Mouse (Mus musculus) liver, embryonic 16.5 days (tissue): ENCODE measurements around the gene Flad1. TPM values are rescaled to one million over a fixed set of nuclear protein-coding genes. Genes with fewer than 3 reads are reported as not detected.

ENCODE experiments used
- ATAC-seq: fragments of 200-750 bp; cut with Nextera tagmentation; 2 replicates; pipeline ENCODE4 v1.8.0; 2017; ENCODE audit warnings: low read depth, mild to moderate bottlenecking, moderate number of reproducible peaks, moderate library complexity
- H3K27ac ChIP-seq: fragments of 300-500 bp; sonication (generic); 2 replicates; pipeline ENCODE4 v1.5.1; 2014; ENCODE audit warnings: mild to moderate bottlenecking, low read length
- H3K27me3 ChIP-seq: fragments of 300-500 bp; sonication (generic); 2 replicates; pipeline ENCODE4 v1.6.1; 2014; ENCODE audit warnings: low read depth, low read length, mixed read lengths; ENCODE audit not compliant: control insufficient read depth, insufficient read depth
- H3K36me3 ChIP-seq: fragments of 300-500 bp; sonication (generic); 2 replicates; pipeline ENCODE4 v1.6.1; 2014; ENCODE audit warnings: mild to moderate bottlenecking; ENCODE audit not compliant: control insufficient read depth, insufficient read depth
- H3K4me1 ChIP-seq: fragments of 300-500 bp; sonication (generic); 2 replicates; pipeline ENCODE4 v1.6.1; 2014; ENCODE audit warnings: low read depth, low read length, mixed read lengths; ENCODE audit not compliant: control insufficient read depth
- H3K4me2 ChIP-seq: fragments of 300-500 bp; sonication (generic); 2 replicates; pipeline ENCODE4 v1.6.1; 2014; ENCODE audit warnings: low read depth, low read length, mixed read lengths
- H3K4me3 ChIP-seq: fragments of 300-500 bp; sonication (generic); 2 replicates; pipeline ENCODE4 v1.5.1; 2014; ENCODE audit warnings: low read depth, mild to moderate bottlenecking, low read length
- H3K9ac ChIP-seq: fragments of 300-500 bp; sonication (generic); 2 replicates; pipeline ENCODE4 v1.6.1; 2014; ENCODE audit warnings: low read depth, low read length
- H3K9me3 ChIP-seq: fragments of 300-500 bp; sonication (generic); replicated peaks from 2 replicates; pipeline ENCODE4 v1.6.1; 2016; ENCODE audit warnings: low read length; ENCODE audit not compliant: control insufficient read depth
- WGBS: fragments of 180-500 bp; shearing (Covaris S2); extraction: QIAGEN DNeasy Blood & Tissue Kit; methylation state at CpG from one replicate; pipeline ENCODE4 v1.1.7; 2014; ENCODE audit not compliant: insufficient replicate concordance; 5-methylcytosine and 5-hydroxymethylcytosine counted together
- polyA plus RNA-seq: library from polyadenylated mRNA; unstranded; fragments of >200 nt; fragmentation: Nextera tagmentation; extraction: Ambion mirVana; gene quantifications from 2 replicates; pipeline ENCODE4 v1.2.1, GENCODE M21; 2015

Gene Flad1
- polyA plus RNA-seq, 1 experiment from 2014 or later = 14.9 TPM

DNA sequence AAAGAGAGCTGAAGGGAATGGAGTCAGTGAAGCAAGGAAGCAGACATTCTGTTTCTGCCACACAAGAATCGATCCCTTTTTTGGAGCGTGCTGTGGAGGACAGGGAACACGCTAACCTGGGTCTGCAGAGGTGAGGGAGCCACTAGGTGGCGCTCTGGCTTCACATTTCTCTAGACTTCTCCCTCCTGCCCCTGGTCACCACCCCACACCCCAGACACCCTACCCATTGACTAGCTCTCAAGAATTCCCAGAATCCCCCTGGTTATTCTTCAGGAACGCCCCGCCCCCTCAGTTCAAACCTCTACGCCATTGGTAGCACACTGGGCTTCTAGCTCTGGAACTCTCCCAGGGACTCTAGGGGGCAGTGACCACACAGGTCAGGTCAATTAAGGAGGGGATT is 37.9 kb upstream of the Flad1 start:
- Histone ChIP-seq H3K4me2 (peak overlapping the region; percentile 30), H3K27me3 (no peaks in the 10 kb centered on the region), H3K4me1 (peaks cover 14% of the 10 kb centered on the region), H3K27ac (no peak overlapping the region; the same call in 1 of the 2 replicates), H3K36me3 (no peaks in the 10 kb centered on the region), H3K9ac (peak overlapping the region; percentile 21; the same call in 1 of the 2 replicates), H3K4me3 (0 out of 2 replicates have a peak overlapping the region, but pooled peaks have one; percentile 14), H3K9me3 (no peaks in the 10 kb centered on the region)
- 13% methylated on average over 7 of the region's 7 CpGs for WGBS
- peak; percentile 68 for ATAC-seq

DNA sequence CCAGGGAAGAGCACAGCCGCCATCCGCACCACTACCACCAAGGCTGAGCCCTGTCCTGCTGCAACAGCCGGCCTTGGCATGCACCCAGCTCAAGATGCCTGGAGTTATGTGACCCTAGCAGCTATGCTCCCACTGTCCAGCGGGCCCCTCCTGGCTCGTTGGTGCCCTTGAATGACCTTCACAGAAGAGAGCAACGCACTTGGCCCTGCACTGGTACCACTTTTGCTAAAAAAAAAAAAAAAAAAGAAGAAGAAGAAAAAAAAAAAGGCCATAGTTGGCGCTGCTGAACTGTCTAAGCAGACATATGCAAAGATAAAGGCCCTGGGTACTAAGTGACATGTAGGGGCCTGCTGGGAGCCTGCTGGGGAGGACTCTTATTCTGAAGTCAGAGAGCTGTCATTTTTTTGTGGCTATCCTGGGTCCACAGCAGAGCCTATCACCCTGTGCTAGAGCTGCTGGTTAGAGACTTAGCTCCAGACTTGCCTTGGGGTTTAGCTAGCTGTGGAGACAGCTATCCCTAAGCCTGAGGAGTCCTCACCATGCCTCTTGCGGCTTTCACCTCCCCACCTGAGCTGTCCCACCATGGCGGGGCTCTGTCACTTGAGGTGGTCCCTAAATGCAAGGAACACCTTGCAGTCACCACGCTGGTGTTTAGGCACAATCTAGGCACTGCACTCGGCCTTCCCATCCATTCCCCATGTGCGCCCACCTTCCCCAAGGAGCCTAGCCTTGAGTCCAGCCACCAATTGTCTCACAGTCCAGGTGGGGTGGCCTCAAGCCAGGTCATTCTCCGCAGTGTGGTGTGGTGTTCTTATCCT is 37.3 kb upstream of the Flad1 start:
- no peaks in the 10 kb centered on the region for H3K36me3 ChIP-seq
- peaks cover 14% of the 10 kb centered on the region for H3K4me1 ChIP-seq
- H3K4me3 ChIP-seq = 0 out of 2 replicates have a peak overlapping the region, but pooled peaks have one; percentile 14
- ATAC-seq = peak; percentile 80
- no peaks in the 10 kb centered on the region for H3K27me3 ChIP-seq
- 33% methylated on average over 13 of the region's 13 CpGs for WGBS
- H3K4me2 ChIP-seq = peak overlapping the region; percentile 30
- H3K9ac ChIP-seq = peak overlapping the region; percentile 21; the same call in 1 of the 2 replicates
- H3K9me3 ChIP-seq = no peaks in the 10 kb centered on the region
- no peak overlapping the region; the same call in 1 of the 2 replicates for H3K27ac ChIP-seq

DNA sequence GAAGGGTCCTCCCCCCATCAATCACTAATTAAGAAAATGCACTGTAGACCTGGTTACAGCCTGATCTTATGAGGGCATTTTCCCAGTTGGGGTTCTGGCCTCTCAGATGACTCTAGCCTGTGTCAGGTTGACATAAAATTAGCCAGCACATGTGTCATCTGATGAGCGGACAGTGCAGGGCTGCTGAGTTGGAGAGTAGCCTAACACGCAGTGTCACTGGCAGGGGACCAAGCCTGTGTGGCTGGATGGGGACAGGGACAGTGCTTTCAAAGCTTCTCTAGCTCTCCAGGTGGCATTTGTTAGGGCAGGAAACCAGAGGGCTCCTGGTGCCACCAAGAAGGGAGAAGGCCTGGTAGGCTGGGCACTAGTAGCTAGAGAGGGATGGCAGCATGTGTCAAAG is 29.0 kb upstream of the Flad1 start:
- ATAC-seq = no peak
- Histone ChIP-seq H3K4me3 (no peak overlapping the region), H3K4me2 (no peak overlapping the region), H3K4me1 (peaks cover 14% of the 10 kb centered on the region), H3K36me3 (no peaks in the 10 kb centered on the region), H3K9me3 (no peaks in the 10 kb centered on the region), H3K9ac (no peak overlapping the region), H3K27ac (no peak overlapping the region), H3K27me3 (no peaks in the 10 kb centered on the region)
- WGBS = 78% methylated on average over 2 of the region's 2 CpGs

DNA sequence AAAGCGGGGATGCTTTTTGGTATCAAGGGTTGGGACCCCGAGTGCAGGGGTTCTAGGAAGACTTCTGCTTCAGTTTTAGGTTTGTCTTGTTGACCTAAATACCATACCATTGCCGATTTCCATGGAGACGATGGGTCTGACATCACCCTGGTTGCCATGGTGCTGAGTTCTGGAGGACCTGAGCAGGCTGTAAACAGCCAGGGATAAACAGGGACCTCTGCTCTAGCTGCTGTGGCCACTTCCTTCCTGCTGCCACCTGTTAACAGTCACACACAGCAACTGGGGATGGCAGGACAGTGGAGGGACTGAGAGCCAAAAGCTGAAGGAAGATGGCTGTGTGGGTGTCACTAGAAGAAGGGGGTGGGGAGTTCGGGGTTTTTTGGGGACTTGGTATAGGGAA is 25.6 kb upstream of the Flad1 start:
- peak overlapping the region; percentile 74 for H3K4me2 ChIP-seq
- H3K9me3 ChIP-seq = no peaks in the 10 kb centered on the region
- peaks cover 14% of the 10 kb centered on the region for H3K4me1 ChIP-seq
- no peaks in the 10 kb centered on the region for H3K27me3 ChIP-seq
- H3K4me3 ChIP-seq = peak overlapping the region; percentile 61
- H3K36me3 ChIP-seq = peaks cover 15% of the 10 kb centered on the region
- peak overlapping the region; percentile 69 for H3K9ac ChIP-seq
- WGBS = 22% methylated on average over 5 of the region's 5 CpGs
- H3K27ac ChIP-seq = peak overlapping the region; percentile 59; the same call in 1 of the 2 replicates
- ATAC-seq = no peak

DNA sequence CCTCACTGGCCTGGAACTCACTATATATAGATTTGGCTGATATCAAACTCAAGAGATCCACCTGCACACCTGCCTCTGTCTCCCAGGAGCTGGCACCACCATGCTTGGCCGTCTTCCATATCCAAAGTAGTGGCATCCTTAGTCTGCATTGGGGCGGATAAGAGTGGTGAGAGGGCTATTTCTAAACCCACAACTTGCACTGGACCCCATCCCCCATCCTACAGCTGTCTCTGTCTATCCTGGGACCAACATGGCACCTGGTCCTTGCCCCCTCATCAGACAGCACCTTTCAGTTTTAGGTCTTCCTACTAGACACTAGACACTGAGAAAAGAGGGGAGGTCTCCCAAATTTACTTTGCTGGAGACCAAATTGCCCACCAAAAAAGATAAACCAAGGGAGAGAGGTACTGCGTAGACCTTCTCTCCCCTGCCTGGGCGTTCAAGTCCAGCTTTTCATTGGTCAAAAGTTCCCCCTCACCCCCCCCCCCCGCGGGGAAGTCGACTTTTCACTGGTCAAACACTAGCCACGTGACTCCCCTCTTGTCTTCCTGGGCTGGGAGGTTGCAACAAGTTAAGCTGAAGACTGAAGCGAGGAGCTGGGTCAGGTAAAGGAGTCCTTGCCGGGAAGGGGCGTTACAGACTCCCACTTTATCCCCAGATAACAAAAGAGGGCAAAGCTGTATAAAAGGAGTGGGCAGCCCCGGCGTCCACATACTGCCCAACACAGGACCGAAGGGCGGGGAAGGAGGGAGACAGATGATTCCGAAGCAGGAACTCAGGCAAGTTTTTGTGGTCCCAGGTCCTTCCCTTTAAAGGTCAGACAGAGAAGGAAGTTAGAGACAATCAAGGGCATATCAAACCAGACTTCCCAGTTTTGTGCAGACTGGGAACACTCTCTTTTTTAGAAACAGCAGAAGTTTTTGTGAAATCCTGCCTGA is 24.8 kb upstream of the Flad1 start, which contains the start of gene Pbxip1:
Gene Pbxip1, plus strand, starts transcription at position 531 of the 938 bp plus-strand sequence.
- Histone ChIP-seq H3K27ac (peak within 1 kb of the TSS; percentile 59), H3K9ac (peak within 1 kb of the TSS; percentile 69), H3K4me2 (peak within 1 kb of the TSS; percentile 74), H3K4me3 (peak within 1 kb of the TSS; percentile 61), H3K9me3 (no peaks in the 10 kb centered on the region), H3K27me3 (no peaks in the 10 kb centered on the region), H3K36me3 (peaks cover 17% of the 10 kb centered on the region), H3K4me1 (peaks cover 18% of the 10 kb centered on the region)
- 4% methylated on average over 16 of the region's 16 CpGs for WGBS
- peak; percentile 81 for ATAC-seq

DNA sequence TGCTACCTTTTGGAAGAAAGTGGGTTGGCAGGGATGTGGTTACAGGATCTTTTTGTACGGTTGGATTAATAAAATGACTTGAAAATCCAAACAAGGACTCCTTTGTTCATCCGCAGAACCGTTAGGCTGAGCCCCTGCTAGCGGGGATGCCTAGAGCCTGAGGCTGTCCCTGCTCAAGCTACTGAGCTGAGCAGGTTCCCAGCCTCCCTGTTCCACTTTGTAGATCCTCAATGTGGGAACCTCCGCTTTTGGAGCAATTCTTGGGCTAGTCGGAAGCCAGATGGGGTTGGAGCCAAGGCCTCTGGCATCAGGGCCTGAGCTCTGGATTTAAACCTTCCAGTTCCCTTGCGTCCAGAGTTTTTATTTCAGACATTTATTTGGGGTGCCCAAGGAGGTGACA is 23.4 kb upstream of the Flad1 start:
- Histone ChIP-seq H3K4me1 (peaks cover 28% of the 10 kb centered on the region), H3K9ac (no peak overlapping the region), H3K36me3 (peaks cover 17% of the 10 kb centered on the region), H3K9me3 (no peaks in the 10 kb centered on the region), H3K4me2 (no peak overlapping the region), H3K4me3 (no peak overlapping the region), H3K27ac (no peak overlapping the region), H3K27me3 (no peaks in the 10 kb centered on the region)
- no peak for ATAC-seq
- 82% methylated on average over 7 of the region's 7 CpGs for WGBS

DNA sequence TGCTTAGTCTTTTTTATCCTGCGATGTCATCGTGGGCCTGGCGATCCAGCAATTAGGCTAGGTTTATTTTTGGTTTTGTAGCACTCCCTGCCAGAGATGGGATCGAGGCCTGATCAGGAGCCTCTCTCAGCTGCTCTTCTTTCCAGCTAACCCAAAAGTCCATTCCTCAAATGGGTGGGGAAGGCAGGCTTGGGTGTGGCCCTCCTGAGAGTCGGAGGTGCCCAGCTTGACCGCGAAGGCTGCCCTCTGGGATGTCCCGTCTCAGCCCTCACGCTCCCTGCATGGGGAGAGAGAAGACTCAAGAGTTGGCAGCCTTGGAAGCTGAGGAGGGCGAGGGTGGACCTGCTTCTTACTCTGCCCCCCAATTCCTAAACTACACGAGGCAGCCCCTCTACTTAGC is 22.9 kb upstream of the Flad1 start:
- ATAC-seq = no peak
- Histone ChIP-seq H3K4me3 (no peak overlapping the region), H3K9ac (no peak overlapping the region), H3K4me2 (no peak overlapping the region), H3K4me1 (peaks cover 31% of the 10 kb centered on the region), H3K27ac (no peak overlapping the region), H3K9me3 (no peaks in the 10 kb centered on the region), H3K27me3 (no peaks in the 10 kb centered on the region), H3K36me3 (peaks cover 17% of the 10 kb centered on the region)
- 80% methylated on average over 11 of the region's 11 CpGs for WGBS

DNA sequence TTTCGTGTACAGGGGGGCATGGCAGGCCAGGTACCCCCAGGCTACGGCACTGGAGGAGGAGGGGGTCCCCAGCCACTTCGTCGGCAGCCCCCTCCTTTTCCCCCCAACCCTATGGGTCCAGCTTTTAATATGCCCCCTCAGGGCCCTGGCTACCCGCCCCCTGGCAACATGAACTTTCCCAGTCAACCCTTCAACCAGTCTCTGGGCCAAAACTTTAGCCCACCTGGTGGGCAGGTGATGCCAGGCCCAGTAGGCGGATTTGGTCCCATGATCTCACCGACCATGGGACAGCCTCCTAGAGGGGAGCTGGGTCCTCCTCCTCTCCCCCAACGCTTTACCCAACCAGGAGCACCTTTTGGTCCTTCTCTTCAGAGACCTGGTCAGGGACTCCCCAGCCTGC is 20.9 kb upstream of the Flad1 start:
- WGBS = 82% methylated on average over 7 of the region's 8 CpGs
- peaks cover 24% of the 10 kb centered on the region for H3K36me3 ChIP-seq
- ATAC-seq = no peak

More for the DNA sequence above, 20.9 kb upstream of the Flad1 start:
- Histone ChIP-seq H3K4me1 (peaks cover 31% of the 10 kb centered on the region), H3K4me3 (no peak overlapping the region), H3K9me3 (no peaks in the 10 kb centered on the region), H3K27ac (no peak overlapping the region), H3K27me3 (no peaks in the 10 kb centered on the region), H3K9ac (no peak overlapping the region), H3K4me2 (no peak overlapping the region)
